Mouse (Mus musculus) fat pad, adult 2 months (tissue): ENCODE results near the gene Zfp11.
"Not testable (repeated sequence)": the region's sequence is repeated elsewhere in the genome, so short reads cannot be mapped to it uniquely, and the experiment has no call there.

Experiments used
- DNase-seq: peaks from one replicate; pipeline ENCODE4 v3.0.0-alpha.2; 2011; ENCODE audit warnings: low read depth, low spot score; ENCODE audit errors: extremely low read depth

Zfp11 gene

DNA sequence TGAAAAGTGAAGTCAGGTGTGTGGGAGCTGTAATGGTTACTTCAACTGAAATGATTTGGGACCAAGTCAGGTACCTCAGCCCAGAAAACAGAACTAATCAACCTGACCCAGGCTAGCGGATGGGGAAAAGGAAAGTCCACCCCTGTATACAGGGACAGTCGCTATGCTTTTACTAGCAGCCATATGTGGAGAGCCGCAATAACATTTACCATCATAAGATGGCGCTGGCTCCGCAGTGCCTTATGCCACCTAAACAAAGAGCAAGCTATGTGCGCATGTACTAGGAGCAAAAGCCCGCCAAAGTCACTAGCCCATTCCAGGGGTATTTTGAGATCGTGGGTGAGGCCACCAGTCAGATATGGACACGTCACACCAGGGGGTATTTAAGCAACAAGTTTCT is 49.3 kb downstream of the Zfp11 start:
- DNase-seq: not testable (repeated sequence)

DNA sequence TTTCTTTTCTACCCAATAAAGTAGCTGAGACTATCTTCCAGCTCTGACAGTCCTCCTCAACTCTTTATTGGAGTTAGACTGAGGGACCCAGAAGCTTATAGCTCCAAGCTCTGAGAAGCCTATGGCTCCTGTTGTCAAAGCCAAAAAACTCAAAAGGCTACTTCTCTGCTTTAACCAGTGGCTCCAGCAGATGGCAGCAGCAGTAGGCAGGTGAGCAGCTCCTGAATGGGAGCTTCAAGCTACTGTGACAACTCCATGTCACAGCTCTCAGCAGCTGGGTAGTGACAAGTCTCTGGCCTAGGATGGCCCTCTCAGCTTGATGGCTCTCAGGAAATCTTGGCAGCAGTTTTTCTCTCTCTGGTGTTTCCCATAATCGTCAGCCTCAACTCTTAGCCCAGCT is 58.8 kb downstream of the Zfp11 start:
- no peak for DNase-seq

DNA sequence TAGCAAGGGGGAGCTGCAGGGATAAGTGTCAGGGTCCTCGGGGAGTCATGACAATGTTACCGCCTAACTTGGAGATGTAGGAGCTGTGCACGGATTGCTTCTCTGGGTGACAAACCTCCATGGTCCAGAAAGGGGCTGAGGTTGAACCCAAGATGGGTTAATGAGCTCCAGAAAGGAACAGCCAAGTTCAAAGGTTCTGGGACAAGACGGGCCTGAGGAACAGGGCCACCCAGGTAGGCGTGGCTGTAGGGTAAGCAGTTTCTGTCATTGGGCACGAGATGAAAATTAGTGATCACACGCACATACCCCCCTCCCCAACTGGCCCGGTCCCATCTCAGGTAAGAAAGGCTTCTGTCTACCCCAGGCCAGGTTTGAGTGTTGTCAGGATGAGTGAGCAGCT is 62.4 kb downstream of the Zfp11 start:
- no peak for DNase-seq
